Mouse (Mus musculus) c-Kit-negative CD71-positive TER-119-positive erythroid progenitor cells, embryonic 14.5 days (primary cell): Measurements from ENCODE around the gene C130050O18Rik.

Source experiments
- DNase-seq: peaks from one replicate; pipeline ENCODE4 v3.0.0-alpha.2; 2013; ENCODE audit warnings: low read depth, low spot score

C130050O18Rik gene

DNA sequence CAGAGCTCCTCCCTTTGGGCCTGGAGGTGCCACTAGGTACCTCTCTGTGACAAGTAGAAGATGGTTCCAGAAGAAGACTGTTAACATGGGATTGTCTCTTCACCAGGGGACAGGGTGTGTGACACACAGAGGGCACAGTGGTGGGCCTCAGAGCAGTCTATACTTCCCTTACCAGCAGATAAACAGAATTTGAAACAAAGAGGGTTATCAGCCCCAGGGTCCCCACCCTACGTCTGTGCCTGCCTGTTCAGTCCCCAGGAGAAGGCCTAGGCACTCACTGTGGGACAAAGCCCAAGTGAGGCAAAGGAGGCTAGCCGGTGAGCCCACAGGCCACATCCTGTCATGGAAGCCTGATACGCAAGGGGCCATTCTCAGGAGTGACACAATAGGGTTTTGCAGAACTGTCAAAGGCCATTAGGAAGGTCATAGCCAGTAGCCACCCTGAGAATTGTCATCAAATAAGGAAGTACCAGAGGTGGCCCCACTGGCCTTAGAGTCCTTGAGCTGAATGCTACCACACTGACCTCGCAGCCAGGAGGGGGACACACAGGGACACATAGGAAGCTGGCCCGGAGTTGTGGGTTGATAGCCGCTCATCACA lies at the start of gene C130050O18Rik:
C130050O18Rik (plus strand) TSS at position 480 of the 601 bp plus-strand sequence.
- no peak for DNase-seq

DNA sequence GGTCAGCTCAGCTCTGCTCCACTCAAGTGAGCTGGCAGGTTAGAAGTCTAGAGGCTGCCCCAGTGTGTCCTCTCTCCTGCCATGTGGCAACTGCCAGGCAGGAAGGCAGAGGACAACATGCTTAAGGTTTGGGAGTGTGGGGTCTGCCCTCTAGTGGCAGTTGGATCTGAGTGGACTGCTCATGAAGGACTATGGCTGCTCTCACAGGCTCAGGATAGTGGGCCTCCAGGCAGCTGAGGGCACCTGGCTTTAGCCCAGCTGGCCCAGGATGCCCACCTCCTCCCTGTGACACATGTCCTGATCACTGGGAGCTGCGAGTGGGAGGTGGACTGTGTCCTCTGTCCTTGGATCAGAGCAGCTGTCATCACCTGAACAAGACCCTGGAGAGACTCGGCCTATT lies 46.4 kb upstream of the C130050O18Rik start:
- DNase-seq = no peak

DNA sequence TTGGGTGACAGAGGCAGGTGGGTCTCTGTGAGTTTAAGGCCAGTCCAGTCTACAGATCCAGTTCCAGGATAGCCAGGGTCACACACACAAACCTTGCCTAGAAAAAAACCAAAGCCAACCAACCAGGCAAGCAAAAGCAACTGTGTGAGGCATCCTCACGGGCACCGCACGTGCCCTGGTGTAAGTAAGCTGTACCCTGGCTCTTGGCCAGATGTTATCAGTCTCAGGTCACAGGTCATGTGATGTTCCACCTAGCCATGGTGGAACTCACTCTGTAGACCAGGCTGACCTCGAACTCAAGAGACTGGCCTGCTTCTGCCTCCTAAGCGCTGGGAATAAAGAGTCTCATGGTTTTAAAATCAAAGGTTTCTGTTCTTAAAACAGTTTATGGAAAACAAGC lies 45.8 kb upstream of the C130050O18Rik start:
- DNase-seq = no peak

DNA sequence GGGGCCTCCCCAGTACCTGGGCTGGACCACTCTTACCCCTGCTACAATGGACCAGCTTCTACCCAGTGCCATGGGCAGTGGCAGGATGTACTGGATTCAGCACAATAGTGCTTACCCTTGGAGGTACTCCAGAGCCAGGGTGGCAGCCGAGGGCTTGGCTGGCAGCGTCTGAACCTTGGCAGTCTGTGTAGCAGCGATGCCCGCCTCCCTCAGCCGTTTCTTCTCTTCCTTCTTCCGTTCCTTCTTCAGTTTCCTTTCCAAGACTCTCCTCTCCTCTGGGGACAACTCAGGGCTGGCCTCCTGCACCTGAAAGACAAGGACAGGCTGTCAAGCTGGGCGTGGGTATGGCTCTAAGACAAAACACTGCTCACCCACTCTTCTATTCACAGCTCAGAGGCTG lies 41.2 kb upstream of the C130050O18Rik start:
- no peak for DNase-seq

DNA sequence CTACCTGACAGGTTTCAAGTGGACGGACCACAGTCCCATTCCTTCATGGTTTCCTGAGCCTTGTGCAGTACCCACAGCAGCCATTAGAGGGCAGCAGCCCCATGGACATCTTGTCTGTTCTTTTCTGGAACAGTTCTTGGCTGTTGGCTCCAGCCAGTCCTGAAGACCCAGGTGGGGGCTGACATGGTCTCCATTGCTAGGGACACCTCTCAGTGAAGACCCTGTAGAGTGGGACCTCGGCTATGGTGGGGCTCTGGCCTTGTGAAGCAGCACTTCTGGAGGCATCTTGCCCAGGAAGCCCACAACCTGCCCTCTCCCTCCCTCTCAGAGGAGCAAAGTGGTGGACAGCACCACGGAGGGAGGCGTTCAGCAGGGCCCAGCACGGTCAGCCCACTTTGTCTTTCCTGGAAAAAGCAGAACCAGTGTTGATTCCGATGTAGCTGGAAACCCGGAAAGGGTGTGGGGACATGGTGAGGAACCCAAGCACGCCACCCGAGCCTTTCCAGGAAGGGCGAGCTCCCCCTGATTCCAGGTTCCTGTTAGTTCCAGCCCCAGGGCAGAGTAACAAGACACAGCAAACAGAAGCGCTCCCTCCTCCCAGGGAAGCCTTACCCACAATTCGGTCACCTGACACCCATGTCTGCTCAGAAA lies 40.7 kb upstream of the C130050O18Rik start:
- DNase-seq = peak; percentile 72

DNA sequence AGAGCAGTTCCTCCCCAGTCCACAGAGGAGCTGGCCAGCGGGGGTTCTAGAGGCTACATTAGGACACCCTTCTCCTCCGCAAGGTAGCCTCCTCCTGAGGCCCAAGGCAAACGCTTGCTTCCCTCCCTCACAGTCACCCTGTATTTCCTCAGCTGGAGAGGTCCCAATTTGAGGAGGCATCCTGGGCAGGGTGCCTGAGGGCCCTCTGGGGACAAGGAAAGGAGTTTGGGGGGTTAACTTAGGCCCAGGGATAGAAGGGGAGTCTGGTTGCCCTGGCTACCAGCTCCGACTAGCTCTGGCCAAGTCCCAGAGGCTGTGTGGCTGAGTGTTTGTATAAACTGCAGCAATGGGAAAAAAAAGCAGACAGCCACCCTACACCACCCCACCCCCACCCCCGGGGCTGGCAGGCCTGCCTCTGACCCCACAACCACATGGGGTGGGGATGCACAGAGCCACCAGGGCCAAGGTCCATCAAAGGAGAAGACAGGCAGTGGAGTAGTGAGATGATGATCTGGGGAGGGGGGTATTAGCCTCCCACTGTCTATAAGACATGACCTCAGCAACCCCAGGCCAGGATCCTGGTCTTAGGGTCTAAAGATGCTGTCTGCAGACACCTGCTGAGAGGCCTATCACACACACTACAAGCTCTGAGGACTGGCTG lies 40.0 kb upstream of the C130050O18Rik start:
- no peak for DNase-seq

DNA sequence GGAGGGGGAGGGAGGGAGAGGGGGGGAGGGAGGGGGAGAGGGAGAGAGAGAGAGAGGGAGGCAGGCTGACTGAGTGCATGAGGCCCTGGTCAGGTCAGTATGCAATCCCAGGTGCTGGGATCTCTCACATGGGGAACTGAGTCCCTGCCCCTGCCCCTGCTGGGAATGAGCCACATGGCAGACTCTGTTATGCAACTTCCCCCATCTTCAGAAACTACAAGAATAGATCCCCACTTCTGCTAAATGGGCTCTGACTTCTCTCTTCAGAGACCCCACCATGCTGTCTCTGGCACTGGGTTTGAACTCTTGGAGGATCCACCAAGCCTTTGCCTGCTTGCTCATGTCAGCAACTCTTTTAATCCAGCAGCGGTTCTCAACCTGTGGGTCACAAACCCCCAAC lies 39.3 kb upstream of the C130050O18Rik start:
- no peak for DNase-seq

DNA sequence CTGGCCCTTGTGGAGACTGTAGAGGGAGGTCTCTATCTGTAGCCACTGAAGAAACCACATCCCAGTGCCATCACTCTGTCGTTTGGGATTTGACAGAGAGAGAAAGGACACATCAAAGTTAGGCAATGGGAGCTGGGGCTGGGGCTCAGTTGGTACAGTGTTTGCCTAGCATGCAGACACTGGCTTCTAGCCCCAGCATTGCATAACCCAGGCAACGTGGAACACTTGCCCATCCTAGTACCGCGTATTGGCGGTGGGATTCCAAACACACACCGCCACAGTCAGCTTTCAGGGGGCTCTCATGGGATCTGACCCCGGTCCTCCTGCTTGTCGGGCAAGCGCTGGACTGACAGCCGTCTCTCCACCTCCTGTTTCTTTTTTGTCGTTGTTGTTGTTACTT lies 38.6 kb upstream of the C130050O18Rik start:
- no peak for DNase-seq

DNA sequence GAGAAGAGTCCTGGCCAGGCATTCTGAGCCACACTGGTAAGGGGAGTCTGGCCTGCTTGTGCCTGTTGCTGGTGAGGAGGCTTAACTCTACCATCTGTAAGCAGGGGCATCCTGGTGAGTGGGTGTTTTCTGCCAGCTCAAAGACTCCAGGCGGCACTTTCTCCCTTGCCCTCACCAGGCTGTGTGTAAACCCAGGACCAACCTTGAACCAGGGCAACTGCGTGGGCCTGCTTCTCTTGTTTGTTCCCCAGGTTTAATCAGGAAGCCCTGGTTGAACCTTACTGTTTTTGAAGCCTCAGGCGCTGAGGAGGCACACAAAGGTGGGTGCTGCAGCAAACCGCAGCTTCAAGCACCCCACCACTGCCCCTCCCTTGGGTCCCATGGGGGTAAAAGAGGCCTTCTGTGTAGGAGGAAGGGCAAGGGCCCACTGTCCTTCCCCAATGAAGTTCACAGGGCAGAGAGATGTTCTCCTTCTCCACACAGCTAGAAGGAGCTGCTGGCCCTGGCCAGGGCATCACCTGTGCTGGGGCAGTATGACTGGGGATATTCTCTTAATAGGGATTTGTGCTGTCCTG lies 37.1 kb upstream of the C130050O18Rik start:
- no peak for DNase-seq

DNA sequence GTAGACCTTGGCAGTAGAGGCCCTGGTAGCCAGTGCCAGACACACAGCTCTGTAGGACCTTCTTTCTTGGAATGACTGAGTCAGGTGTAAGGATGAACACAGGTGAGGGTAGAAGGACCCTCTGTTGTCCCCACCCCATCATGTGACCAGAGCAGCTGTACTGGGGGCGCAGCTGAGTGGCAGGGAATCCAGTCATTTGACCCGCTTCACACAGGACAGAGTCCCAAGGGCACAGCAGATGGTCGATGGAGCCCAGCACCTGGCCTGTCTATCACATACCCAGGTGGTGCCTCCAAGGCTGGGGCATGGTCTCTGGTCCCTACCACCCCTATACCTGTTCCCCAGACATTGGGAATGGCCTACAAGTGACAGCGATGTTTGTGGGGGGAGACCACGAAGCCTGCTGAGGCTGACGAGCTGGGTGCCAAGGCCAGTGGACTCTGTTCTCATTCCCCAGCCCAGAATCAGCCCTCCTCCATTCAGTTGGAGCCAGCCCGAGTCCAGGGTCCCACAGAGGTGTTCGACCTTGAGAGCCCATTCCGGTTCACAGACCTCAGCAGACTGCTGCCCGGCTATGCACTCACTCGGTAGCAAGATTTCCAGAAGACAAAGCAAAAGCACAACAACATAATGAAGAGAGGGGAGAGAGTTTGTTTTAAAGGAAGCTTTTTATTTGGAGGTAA lies 36.3 kb upstream of the C130050O18Rik start:
- no peak for DNase-seq

DNA sequence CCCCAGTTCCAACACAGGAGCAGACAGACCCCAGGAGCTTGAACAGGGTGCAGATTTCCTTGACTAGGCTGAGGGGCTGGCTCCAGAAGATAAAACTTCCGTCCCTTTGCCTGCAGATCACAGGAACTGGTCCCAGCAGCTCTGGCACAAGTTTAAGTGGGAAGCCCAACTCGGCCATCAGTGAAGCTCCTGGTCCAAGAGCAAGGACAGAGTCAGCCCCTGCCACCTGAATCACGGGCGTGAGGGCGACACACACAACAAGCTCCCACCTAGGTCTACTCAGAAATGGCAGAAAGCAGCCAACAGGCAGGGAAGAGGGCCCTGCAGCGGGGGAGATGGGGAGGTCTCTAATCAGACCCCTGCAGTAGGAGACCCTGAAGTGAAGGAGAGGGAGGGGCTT lies 34.7 kb upstream of the C130050O18Rik start:
- DNase-seq = no peak

DNA sequence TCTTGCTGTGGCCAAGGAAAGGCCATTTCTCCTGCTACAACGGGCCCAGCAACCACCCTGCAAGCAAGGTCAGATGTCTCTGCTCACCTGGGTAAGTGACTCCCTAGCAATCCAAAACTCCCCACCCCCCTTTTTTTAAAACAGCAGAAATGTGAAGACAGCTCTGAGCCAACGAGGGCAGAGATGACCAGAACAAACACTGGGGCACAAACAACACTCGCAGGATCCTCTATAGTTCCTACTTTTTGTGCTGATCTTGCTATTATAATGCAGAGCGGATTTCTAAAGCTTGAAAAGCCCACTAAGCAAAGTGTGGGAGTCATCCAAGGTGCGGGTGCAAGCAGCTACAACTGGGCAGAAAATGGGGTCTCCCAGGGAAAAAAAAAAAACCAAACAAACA lies 34.0 kb upstream of the C130050O18Rik start:
- no peak for DNase-seq

DNA sequence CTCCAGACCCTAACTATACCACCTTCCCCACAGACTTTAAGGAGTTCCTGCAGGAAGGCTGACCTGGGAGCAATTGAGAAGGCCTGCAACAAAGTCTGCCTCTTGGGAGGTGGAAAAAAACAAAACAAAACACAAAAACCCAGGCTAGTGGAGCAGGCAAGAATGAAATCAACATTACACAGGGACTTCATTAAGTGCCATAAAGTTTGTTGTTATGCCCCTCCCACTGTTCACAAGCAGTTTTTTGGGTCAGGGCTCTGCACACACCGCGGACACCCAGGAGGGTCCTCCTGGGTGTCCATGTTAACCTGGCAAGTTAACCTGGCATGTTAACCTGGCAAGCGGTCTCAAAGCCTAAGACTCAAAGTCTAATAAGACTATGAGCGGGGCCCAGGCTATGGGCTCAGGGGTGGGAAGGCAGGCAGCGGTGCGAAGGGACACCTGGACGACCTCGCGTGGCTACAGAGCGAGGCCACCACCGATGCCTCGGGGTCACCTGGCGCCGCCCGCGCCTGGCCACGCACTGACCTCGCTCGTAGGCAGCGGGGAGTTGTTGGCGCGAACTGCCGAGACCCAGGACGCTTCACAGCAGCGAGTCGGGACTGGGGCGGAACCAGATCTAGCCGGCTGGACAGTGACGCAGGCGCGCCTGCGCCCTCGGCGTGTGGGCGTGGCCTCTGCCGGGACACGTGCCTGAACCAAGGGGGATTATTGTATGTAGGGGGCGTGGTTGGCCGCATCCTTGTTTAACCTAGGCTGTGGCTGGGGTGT lies 33.3 kb upstream of the C130050O18Rik start:
- DNase-seq = peak; percentile 84

DNA sequence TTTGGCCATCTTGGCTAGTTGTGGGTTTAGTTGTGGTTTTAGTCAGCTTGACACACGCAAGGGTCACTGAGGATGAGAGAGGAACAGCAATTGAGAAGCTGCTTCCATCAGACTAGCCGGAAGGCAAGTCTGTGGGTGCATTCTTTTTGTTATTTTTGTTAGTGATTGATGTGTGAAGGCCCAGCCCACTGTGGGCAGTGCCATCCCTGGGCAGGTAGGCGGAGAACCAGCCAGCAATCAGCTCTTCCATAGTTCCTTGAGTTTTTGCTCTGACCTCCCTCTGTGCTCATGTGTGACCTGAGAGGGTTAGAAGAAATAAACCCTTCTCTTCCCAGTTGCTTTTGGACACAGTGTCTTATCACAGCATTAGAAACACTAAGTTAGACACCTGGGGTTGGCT lies 32.0 kb upstream of the C130050O18Rik start:
- no peak for DNase-seq

DNA sequence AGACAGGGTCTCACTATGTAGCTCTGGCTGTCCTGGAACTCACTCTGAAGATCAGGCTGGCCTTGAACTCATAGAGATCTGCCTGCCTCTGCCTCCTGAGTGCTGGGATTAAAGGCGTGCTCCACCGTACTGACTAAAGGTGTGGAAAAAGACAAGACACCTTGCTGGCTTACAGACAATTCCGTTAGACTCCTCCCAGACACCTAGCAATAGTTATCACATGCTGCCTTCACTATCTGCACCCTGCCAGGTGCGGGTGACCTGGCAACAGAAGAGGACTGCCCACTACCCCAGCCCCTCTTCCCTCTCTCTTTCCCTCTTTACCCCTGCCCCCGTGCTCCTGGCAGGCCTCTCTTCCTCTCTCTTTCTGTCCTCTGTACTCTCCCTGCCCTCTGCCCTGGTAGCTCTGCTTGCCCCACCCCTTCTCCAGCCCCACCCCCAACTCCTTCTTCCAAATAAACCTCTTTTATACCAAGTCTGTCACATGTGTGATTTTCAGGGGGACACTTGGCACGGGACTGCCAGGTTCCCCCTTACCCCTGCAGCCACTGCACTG lies 31.1 kb upstream of the C130050O18Rik start:
- no peak for DNase-seq

DNA sequence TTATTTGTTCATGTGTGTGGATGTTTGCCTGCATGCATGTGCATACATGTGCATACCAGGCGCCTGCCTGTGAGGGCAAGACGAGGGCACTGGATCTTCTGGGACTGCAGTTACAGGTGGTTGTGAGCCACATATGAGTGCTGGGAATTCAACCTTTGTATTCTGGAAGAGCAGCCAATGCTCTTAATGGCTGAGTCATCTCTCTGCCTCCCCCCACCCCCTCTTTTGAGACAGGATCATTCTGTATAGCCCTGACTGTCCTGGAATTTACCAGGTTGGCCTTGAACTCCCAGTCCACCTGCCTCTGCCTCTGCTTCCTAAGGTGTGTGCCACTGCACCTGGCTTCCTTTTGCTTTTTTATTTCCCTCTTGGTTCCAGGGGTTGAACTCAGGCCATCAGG lies 30.2 kb upstream of the C130050O18Rik start:
- DNase-seq = no peak

DNA sequence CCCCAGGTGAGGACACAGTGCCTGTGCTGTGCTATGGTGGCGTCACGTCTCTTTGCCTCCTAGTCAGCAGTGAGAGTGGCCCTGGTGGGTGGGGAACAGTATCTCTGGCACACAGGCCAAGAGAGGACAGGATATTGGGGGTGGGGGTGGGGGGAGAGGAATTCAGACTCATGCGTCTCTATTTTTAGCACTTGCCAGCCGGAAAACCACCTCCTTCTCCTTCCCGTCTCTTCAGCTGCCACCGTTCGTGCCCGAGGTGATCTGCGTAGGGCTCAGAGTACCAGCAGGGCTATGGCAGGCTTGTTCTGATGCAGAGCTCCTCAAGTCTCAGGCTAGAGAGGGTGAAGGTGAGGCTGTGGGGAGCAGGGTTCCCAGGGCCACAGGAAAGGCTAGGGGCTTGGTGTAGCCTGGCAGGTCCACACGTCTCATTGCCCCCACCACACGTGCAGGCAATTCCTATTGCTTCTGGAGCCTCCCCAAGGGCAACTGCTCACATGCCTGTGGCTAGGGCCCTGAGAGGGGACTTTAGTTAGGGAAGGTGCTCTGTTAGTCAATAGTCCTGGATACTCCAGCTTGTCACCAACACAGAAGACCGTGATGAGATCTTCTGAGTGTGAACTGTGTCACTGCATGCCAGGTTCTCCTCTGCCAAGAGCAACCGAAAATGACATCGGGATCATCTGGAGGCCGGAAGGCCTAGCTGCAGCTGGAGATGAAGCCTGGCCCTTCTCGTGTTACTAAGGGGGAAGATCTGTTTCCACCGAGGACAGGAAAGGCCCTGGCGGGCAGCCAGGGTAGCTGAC lies 27.4 kb upstream of the C130050O18Rik start, which contains the start of gene Gpr146:
Gpr146 (plus strand) TSS at position 230 of the 803 bp plus-strand sequence.
- DNase-seq = no peak

DNA sequence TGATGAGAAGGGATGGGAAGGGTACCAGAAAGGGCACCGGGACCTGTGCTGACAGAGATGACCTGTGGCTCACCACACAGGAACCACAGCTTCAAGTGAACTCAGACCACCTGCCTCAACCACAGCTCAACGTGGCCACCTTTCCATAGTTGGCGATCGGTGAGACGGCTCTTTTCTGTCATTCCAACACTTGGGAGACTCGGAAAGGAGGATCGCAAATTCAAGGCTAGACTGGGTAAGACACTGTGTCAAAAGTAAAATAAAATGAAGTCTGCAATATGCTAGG lies 26.9 kb upstream of the C130050O18Rik start:
- DNase-seq = no peak

DNA sequence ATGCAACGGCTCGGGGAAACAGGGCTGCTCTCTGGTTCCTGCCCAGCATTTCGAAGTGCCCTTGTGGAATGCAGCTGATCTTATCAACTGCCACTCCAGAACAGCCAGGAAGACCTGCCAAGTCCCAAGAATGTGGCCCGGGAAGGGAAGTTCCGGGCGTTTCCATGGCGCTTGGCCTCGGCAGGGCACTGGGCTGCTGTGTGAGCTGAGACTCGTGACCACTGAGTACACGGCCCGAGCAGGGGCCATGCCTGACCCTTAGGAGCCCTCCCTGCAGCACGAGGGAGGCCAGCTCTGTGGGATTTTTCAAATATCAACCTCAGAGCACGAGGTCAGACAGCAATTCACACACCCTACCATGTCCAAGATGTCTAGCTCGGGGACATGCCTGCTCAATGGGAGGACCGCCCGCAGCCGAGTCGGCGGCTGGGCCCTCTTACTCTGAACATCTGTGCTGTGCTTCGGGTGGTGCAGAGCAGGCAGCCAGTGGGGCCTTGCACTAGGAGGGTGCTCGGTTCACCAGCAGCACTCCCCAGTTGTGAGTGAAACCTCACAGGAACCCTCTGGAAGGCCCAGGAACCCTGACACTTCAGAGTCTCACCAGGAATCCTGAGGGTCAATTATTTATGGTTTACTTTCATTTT lies 26.0 kb upstream of the C130050O18Rik start:
- no peak for DNase-seq
